In genomic region chr5:107183537-107183936, GRCm38 (mm10) we compare ENCODE assay signal across 27 mouse cellular contexts.
DNase-seq lines count a peak whose midpoint lies in the region; ATAC-seq and TF ChIP-seq lines count a peak whose summit lies in the region.
"Had no signal": no experiment of that assay in that cellular context is flagged by ENCODE, and none has a peak within 500 bp of the region (broad histone marks: within the 10 kb centered on the region; RNA-seq: fewer than 3 reads in every experiment).

No protein-coding gene starts in this region.

- H3K79me2 ChIP-seq in heart, adult 2 months (replicated peaks; ENCODE audit: control insufficient read depth, insufficient read depth, low read length), result peaks cover 2% of the 10 kb centered on the region; the same call in 1 of the 2 replicates

- intact Hi-C loops in heart, adult 2 months (cut with DNase I), result no loop called here
- intact Hi-C loops in heart, postnatal 14 days (cut with DNase I), result no loop called here

- no peak for DNase-seq in heart, adult 2 months
- no peak for DNase-seq in heart, postnatal 14 days
- peak; percentile 22 for DNase-seq in kidney, postnatal 0 days (ENCODE audit: low spot score)
- DNase-seq in kidney, postnatal 14 days, result no peak
- DNase-seq in lung, postnatal 4 days, result no peak
- DNase-seq in testis, postnatal 10 days (ENCODE audit: low spot score), result no peak
- DNase-seq: cerebellum, adult 11 months; cerebellum, adult 9-10 months; cerebellum, postnatal 36 days; gastrocnemius, postnatal 25 days; kidney, adult 9 months; liver; right cerebral cortex, adult 18-20 months; spleen, adult 18-20 months; thymus, adult 18-20 months; thymus, postnatal 25 days had no signal

- H3K36me3 ChIP-seq in heart, adult 2 months (ENCODE audit: control insufficient read depth, insufficient read depth, low read length), result peaks cover 4% of the 10 kb centered on the region
- H3K36me3 ChIP-seq in kidney, postnatal 0 days (ENCODE audit: insufficient read depth, low read length), result no peaks in the 10 kb centered on the region
- H3K36me3 ChIP-seq in lung, embryonic 16.5 days (ENCODE audit: control insufficient read depth, insufficient read depth, low read length), result no peaks in the 10 kb centered on the region
- H3K36me3 ChIP-seq in testis, adult 2 months (ENCODE audit: control insufficient read depth, insufficient read depth, low read length), result no peaks in the 10 kb centered on the region
- H3K36me3 ChIP-seq: hindbrain, embryonic 12.5 days; intestine, embryonic 15.5 days; midbrain, embryonic 12.5 days; neural tube, embryonic 12.5 days had no signal

- H3K9ac ChIP-seq in heart, adult 2 months (ENCODE audit: low read depth, low read length), result no peak overlapping the region
- H3K9ac ChIP-seq in kidney, postnatal 0 days (ENCODE audit: low read depth, low read length), result no peak overlapping the region
- no peak overlapping the region for H3K9ac ChIP-seq in lung, embryonic 16.5 days (ENCODE audit: low read length)
- H3K9ac ChIP-seq: forebrain, embryonic 13.5 days; hindbrain, embryonic 12.5 days; intestine, embryonic 15.5 days; midbrain, embryonic 12.5 days; neural tube, embryonic 12.5 days had no signal

- TF ChIP-seq EP300 in heart, adult 2 months (IDR thresholded peaks at IDR 0.05; ENCODE audit: insufficient read depth, low read depth, low read length), result no peak

- ATAC-seq in kidney, postnatal 0 days (replicated peaks; ENCODE audit: low FRiP score, low read depth), result no peak
- ATAC-seq in lung, embryonic 16.5 days (ENCODE audit: low read depth), result no peak
- ATAC-seq: forebrain, embryonic 13.5 days; hindbrain, postnatal 0 days; intestine, embryonic 15.5 days; Patski had no signal

- H3K9me3 ChIP-seq in kidney, postnatal 0 days (replicated peaks; ENCODE audit: low read length), result no peaks in the 10 kb centered on the region
- no peaks in the 10 kb centered on the region for H3K9me3 ChIP-seq in lung, embryonic 16.5 days (ENCODE audit: control insufficient read depth, low read length)
- H3K9me3 ChIP-seq: forebrain, embryonic 13.5 days; hindbrain, embryonic 12.5 days; intestine, embryonic 15.5 days; megakaryocyte, embryonic 14.5 days; midbrain, embryonic 12.5 days; neural tube, embryonic 12.5 days had no signal

- peaks cover 16% of the 10 kb centered on the region for H3K4me1 ChIP-seq in heart, adult 2 months (ENCODE audit: control insufficient read depth, insufficient read depth, low read length)
- H3K4me1 ChIP-seq in kidney, postnatal 0 days (replicated peaks; ENCODE audit: insufficient read depth, low read length), result 0 out of 2 replicates have a peak, but pooled peaks cover 4% of the 10 kb centered on the region
- H3K4me1 ChIP-seq in lung, embryonic 16.5 days (replicated peaks; ENCODE audit: control insufficient read depth, insufficient read depth, low read length), result peaks cover 16% of the 10 kb centered on the region
- H3K4me1 ChIP-seq in testis, adult 2 months (ENCODE audit: control insufficient read depth, insufficient read depth, low read length), result no peaks in the 10 kb centered on the region
- H3K4me1 ChIP-seq: forebrain, embryonic 13.5 days; hindbrain, embryonic 12.5 days; midbrain, embryonic 12.5 days; neural tube, embryonic 12.5 days had no signal

- TF ChIP-seq POLR2A in heart, adult 2 months (IDR thresholded peaks at IDR 0.05; ENCODE audit: insufficient read depth, low read depth, low read length), result no peak
- no peak for TF ChIP-seq POLR2A in testis, adult 2 months (IDR thresholded peaks at IDR 0.05; ENCODE audit: control insufficient read depth, low read depth, low read length)

- TF ChIP-seq CTCF in heart, adult 2 months (IDR thresholded peaks at IDR 0.05), result no peak
- no peak for TF ChIP-seq CTCF in kidney, postnatal 0 days (IDR thresholded peaks at IDR 0.05; ENCODE audit: low read depth)
- TF ChIP-seq CTCF in testis, adult 2 months (IDR thresholded peaks at IDR 0.05; ENCODE audit: control insufficient read depth, insufficient read depth, insufficient replicate concordance, low read depth, low read length), result no peak

- no peaks in the 10 kb centered on the region for H3K27me3 ChIP-seq in heart, adult 2 months (ENCODE audit: control insufficient read depth, insufficient read depth, low read length)
- no peaks in the 10 kb centered on the region for H3K27me3 ChIP-seq in kidney, postnatal 0 days (ENCODE audit: insufficient read depth, low read length)
- no peaks in the 10 kb centered on the region for H3K27me3 ChIP-seq in lung, embryonic 16.5 days (ENCODE audit: control insufficient read depth, insufficient read depth, low read depth, low read length)
- H3K27me3 ChIP-seq in testis, adult 2 months (ENCODE audit: control insufficient read depth, insufficient read depth, low read length), result no peaks in the 10 kb centered on the region
- H3K27me3 ChIP-seq: hindbrain, embryonic 12.5 days; intestine, embryonic 15.5 days; midbrain, embryonic 12.5 days; neural tube, embryonic 12.5 days; Patski had no signal

- WGBS in heart, adult 2 months, result 74% methylated on average over 6 of the region's 6 CpGs
- 55% methylated on average over 6 of the region's 6 CpGs for WGBS in kidney, postnatal 0 days
- 53% methylated on average over 6 of the region's 6 CpGs for WGBS in lung, embryonic 16.5 days

- H3K4me2 ChIP-seq in kidney, postnatal 0 days (ENCODE audit: low read length), result no peak overlapping the region
- H3K4me2 ChIP-seq in lung, embryonic 16.5 days (ENCODE audit: low read depth, low read length), result no peak overlapping the region
- H3K4me2 ChIP-seq: forebrain, embryonic 13.5 days; hindbrain, embryonic 12.5 days; intestine, embryonic 15.5 days; midbrain, embryonic 12.5 days; neural tube, embryonic 12.5 days had no signal

- no peak overlapping the region for H3K4me3 ChIP-seq in heart, adult 2 months
- no peak overlapping the region for H3K4me3 ChIP-seq in kidney, postnatal 0 days (replicated peaks; ENCODE audit: low read depth, low read length)
- no peak overlapping the region for H3K4me3 ChIP-seq in lung, embryonic 16.5 days (ENCODE audit: low read length)
- no peak overlapping the region for H3K4me3 ChIP-seq in testis, adult 2 months (ENCODE audit: control insufficient read depth, low read depth, low read length)
- H3K4me3 ChIP-seq: forebrain, embryonic 13.5 days; hindbrain, embryonic 12.5 days; intestine, embryonic 15.5 days; megakaryocyte, embryonic 14.5 days; midbrain, embryonic 12.5 days; myocyte; neural tube, embryonic 12.5 days had no signal

- H3K27ac ChIP-seq in heart, adult 2 months, result peak overlapping the region; percentile 62
- H3K27ac ChIP-seq in kidney, postnatal 0 days, result 0 out of 2 replicates have a peak overlapping the region, but pooled peaks have one; percentile 39
- H3K27ac ChIP-seq in lung, embryonic 16.5 days (ENCODE audit: low read length), result peak overlapping the region; percentile 71
- peak overlapping the region; percentile 44; the same call in 1 of the 2 replicates for H3K27ac ChIP-seq in testis, adult 2 months (ENCODE audit: control insufficient read depth, insufficient read depth, low read depth, low read length)
- H3K27ac ChIP-seq: forebrain, embryonic 13.5 days; hindbrain, embryonic 12.5 days; hindbrain, postnatal 0 days; intestine, embryonic 15.5 days; midbrain, embryonic 12.5 days; neural tube, embryonic 12.5 days had no signal
